Mouse (Mus musculus): ENCODE measurements around the gene Tlr9.

Tlr9 gene

GRCm38 (mm10) chr9:106231816-106232215 lies 9.4 kb downstream of the Tlr9 start:
- in situ Hi-C loops (cut with MboI, MseI) = no loop called here

GRCm38 (mm10) chr9:106232956-106233355 lies 10.6 kb downstream of the Tlr9 start:
- in situ Hi-C loops (cut with MboI, MseI) = no loop called here

- in situ Hi-C loops (cut with MboI, MseI) = no loop called here
These were observed 11.6 kb downstream of the Tlr9 start for GRCm38 (mm10) chr9:106233953-106234352.

GRCm38 (mm10) chr9:106235194-106235830 lies 12.9 kb downstream of the Tlr9 start:
- in situ Hi-C loops (cut with MboI, MseI) = no loop called here

- in situ Hi-C loops (cut with MboI, MseI) = no loop called here
These were observed 13.9 kb downstream of the Tlr9 start for GRCm38 (mm10) chr9:106236156-106236817.

GRCm38 (mm10) chr9:106236818-106237211 lies 14.4 kb downstream of the Tlr9 start:
- in situ Hi-C loops (cut with MboI, MseI) = no loop called here

- in situ Hi-C loops (cut with MboI, MseI) = no loop called here
These were observed 15.0 kb downstream of the Tlr9 start for GRCm38 (mm10) chr9:106237401-106237800.

DNA sequence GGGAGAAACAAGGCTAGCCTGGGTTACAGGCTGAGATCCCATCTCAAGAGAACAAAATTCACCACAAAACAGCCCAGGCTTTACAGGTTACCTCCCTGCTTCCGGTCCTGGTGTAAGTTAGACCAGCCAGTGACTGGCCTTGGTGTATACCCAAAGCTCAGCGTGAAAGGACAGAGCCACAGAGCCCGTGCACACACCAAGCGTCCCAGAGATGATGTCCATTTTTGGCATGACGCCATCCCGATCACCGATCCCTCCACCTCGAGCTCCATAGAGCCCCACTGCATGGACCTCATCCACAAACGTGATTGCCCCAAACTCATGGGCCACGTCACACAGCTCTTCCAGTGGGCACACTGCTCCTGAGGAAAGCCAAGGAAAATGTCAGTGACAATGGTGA lies 15.5 kb downstream of the Tlr9 start:
- in situ Hi-C loops (cut with MboI, MseI) = no loop called here

DNA sequence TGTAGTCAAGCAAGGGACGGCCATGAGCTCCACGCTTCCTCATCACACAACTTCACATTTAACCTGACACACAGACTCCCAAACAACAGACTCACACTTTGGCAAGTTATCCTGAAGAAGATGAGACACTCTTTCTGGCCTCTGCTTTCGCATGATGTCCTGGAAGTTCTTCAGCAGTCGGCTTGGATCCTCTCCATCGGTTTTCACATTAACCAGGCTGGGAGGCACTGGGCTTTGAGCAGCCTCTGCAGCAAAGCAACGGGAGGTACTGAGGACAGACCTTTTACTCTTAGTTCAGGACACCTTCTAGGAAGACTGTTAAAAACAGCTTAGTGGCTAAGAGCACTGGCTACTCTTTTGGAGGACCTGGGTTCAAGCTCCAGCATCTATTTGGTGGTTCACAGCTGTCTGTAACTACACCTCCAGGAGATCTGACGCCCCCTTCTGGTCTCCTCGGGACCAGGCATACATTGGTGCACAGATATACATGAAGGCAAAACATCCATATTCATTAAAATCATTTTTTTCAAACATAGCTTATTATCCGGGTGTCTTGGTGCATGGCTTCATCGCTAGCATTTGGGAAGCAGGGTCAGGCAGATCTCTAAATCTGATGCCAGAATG lies 19.3 kb downstream of the Tlr9 start:
- in situ Hi-C loops (cut with MboI, MseI) = no loop called here

- in situ Hi-C loops (cut with MboI, MseI) = no loop called here
These were observed 20.6 kb downstream of the Tlr9 start for GRCm38 (mm10) chr9:106242813-106243488.

GRCm38 (mm10) chr9:106249550-106249949 lies 27.2 kb downstream of the Tlr9 start:
- in situ Hi-C loops (cut with MboI, MseI) = no loop called here

- in situ Hi-C loops (cut with MboI, MseI) = no loop called here
These were observed 27.8 kb downstream of the Tlr9 start for GRCm38 (mm10) chr9:106250245-106250644.

DNA sequence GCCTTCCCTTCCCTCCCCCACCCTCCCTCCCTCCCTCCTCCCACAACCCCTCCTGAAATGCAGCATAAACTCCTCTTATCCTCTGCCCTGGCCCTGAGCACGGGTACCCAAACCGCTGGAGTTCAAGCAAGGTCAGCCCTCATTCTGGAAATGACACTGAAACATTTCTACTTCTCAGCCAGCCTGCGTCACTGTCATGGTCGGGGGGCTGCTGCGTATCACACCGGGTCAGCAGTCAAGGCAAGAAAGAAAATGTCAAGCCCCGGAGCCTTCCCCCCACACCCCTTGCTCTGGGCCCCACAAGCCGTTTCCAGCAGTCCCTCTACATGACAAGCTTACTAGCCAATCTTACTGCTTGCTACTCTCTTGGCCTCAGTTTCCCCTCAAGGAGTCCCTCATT lies 28.7 kb downstream of the Tlr9 start:
- in situ Hi-C loops (cut with MboI, MseI) = no loop called here

DNA sequence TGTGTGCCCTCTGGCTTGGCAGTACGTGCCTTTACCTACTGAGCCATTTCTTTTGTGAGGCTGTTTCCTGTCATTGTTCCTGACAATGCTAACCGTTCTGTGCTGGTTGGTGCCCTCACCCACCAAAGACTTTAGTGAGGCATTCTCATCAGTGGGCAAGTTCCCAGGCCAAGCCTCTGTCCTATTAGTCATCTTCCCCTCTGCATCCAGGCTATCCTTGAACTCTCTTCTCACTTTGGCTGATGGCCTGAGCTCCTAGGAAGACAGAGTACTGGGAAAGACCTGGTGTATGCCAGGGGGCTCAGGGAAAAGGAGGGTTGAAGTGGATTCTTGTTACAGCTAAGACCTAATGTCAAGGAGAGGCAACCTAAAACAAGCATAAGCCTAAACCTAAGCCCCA lies 31.6 kb downstream of the Tlr9 start:
- in situ Hi-C loops (cut with MboI, MseI) = no loop called here

DNA sequence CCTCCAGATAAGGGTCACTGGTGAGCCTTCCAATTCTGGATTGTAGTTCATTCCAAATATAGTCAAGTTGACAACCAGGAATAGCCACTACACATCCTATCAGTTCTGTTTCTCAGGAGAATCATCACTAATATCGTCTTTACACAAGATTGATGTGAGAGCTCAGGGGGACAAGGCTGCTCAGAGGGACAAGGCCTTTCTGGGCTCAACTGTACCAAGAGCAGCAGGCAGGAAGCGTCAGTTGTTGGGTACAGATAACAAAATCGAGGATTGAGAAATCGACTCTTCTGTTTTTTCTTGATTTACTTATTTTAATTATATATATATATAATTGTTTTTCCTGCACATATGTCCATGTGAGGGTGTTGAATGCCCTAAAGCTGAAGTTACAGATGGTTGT lies 36.0 kb downstream of the Tlr9 start:
- in situ Hi-C loops (cut with MboI, MseI) = no loop called here

- in situ Hi-C loops (cut with MboI, MseI) = no loop called here
These were observed 36.6 kb downstream of the Tlr9 start for GRCm38 (mm10) chr9:106258990-106259389.

DNA sequence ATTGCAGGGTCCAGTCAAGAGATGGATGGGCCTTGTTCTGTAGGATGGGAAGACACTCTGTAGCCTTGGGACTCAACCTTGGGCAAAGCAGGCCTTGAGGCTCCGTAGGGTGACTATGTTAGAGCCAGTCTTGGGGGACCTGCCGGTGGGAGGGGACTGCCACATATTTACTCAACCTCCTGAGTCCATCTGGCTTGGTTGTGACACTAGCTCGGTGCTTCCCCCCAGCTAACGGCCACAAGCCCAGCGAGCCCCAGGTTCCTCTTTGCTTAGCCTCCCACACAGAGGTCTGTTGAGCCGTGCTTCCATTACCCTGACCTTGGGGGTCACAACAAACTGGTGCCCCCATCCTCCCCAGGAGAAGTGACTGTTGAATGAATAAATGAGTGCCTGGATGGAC lies 38.7 kb downstream of the Tlr9 start:
- in situ Hi-C loops (cut with MboI, MseI) = no loop called here

DNA sequence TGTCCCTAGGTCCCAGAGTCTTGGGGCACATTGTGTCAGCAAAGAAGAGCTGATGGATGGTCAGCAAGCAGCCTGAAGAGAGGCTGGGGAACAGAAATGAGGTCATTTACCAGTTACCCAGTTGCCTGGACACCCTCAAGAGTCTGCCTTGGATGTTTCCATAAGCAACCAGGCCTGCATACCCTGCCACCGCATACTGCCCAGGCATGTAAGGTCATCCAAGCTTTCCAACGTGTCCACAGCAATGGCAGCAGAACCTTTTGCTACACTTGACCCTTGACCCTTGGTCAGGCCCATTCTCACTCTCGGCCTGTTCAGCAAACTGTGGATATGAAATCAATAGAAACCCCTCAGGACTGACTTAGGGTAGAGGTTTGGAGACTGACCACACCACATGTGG lies 39.1 kb downstream of the Tlr9 start:
- in situ Hi-C loops (cut with MboI, MseI) = no loop called here

DNA sequence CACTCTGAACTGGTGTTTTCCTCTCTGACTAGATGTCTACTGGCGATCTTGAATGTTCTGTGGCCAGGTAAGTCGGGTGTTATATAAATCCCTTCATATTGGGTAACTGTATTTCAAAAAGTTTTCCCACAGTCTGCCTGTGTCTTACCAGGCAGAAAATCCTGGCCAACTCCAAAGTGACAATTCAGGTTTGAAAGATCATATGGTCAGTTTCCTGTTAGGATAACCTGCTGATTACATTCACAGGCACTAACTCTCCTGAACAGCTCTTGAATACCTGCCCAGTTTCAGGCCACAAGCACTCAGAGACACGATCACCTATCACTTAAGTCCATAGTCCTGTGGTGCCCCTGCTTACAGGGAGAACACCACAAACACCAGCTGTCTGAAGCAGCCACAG lies 39.7 kb downstream of the Tlr9 start:
- in situ Hi-C loops (cut with MboI, MseI) = no loop called here

DNA sequence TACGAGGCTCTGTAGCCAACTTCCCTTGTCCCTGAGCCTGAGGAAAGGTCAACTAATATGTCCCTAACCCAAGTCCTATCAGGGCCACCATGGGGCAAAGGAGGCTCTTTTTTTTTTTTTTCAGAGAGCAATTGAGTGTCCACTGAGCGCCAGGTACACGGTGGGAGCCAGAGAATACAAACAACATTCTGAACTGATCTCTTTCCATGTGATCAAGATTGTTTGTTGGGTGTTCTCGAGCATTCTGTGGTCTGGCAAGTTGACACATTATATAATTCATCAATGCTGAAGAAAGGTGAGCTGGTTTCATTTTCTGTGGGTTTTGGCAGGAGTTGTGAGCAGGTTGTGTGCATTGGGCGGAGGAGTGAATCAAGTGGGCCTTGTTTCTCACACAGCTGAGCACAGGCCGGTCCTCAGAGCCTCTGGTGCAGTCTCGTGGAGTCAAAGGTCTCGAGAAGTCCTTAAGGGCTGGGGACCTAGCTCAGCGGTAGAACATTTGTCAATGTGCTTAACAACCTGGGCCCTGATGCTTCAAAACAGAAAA lies 41.1 kb downstream of the Tlr9 start:
- in situ Hi-C loops (cut with MboI, MseI) = no loop called here

GRCm38 (mm10) chr9:106265358-106266075 lies 43.1 kb downstream of the Tlr9 start:
- in situ Hi-C loops (cut with MboI, MseI) = no loop called here
